Mouse (Mus musculus) spleen, embryonic (tissue): Measurements from ENCODE around the gene Gm8265.
"Not testable (repeated sequence)": the region's sequence is repeated elsewhere in the genome, so short reads cannot be mapped to it uniquely, and the experiment has no call there.

ENCODE experiments used
- CTCF ChIA-PET: fragments of 350-600 bp; sonication (Branson Sonifier 250); formaldehyde crosslinking; loops from one replicate; lab custom pipeline; 2022; lab: Charles Lee

Gene Gm8265

GRCm38 (mm10) chr14:5632928-5633327, at the start of gene Gm8265:
Gene Gm8265, minus strand, starts transcription at chr14:5633028.
- CTCF ChIA-PET, result not testable (repeated sequence)
